Comparison of ENCODE assay signal across 8 mouse cellular contexts in genomic region chr6:117900126-117901080, GRCm38 (mm10). TPM values are rescaled to one million over a fixed set of nuclear protein-coding genes. Genes with fewer than 3 reads are reported as not detected.
A peak's percentile ranks its signal among the peaks of the same experiment; 100 is the strongest.
DNase-seq lines count a peak whose midpoint lies in the region; ATAC-seq and TF ChIP-seq lines count a peak whose summit lies in the region.

Gene Hnrnpf, plus strand, starts transcription at chr6:117900324.

- no peak within 1 kb of the TSS for H3K4me3 ChIP-seq in embryonic fibroblast, embryonic 13.5 days (ENCODE audit: insufficient read depth, low read length)
- peak within 1 kb of the TSS; percentile 2; the same call in 1 of the 2 replicates for H3K4me3 ChIP-seq in heart, postnatal 0 days (ENCODE audit: low read depth, low read length)
- H3K4me3 ChIP-seq in midbrain, embryonic 14.5 days (replicated peaks; ENCODE audit: low read depth, low read length) = no peak within 1 kb of the TSS

- intact Hi-C loops in left cerebral cortex, postnatal 10 days (cut with DNase I) = no loop called here

- no peak within 1 kb of the TSS for H3K27ac ChIP-seq in embryonic fibroblast, embryonic 13.5 days (ENCODE audit: insufficient read depth, low read length)
- no peak within 1 kb of the TSS; the same call in 1 of the 2 replicates for H3K27ac ChIP-seq in heart, postnatal 0 days (ENCODE audit: low read depth)
- H3K27ac ChIP-seq in midbrain, embryonic 14.5 days (replicated peaks; ENCODE audit: low read depth, low read length) = no peak within 1 kb of the TSS

- no peak for TF ChIP-seq EP300 in heart, postnatal 0 days (IDR thresholded peaks at IDR 0.05; ENCODE audit: low read depth)

- TF ChIP-seq CTCF in embryonic fibroblast, embryonic 13.5 days (IDR thresholded peaks at IDR 0.05; ENCODE audit: borderline replicate concordance, insufficient read depth, low read length) = no peak
- no peak for TF ChIP-seq CTCF in heart, postnatal 0 days (IDR thresholded peaks at IDR 0.05; ENCODE audit: low read depth)

- no peaks in the 10 kb centered on the region for H3K9me3 ChIP-seq in heart, postnatal 0 days (replicated peaks; ENCODE audit: control insufficient read depth, low read length)
- no peaks in the 10 kb centered on the region for H3K9me3 ChIP-seq in midbrain, embryonic 14.5 days (ENCODE audit: control insufficient read depth, low read length)

- 0 out of 2 replicates have a peak, but pooled peaks have one; percentile 9 for TF ChIP-seq POLR2A in embryonic fibroblast, embryonic 13.5 days (IDR thresholded peaks at IDR 0.05; ENCODE audit: low read depth, low read length)

- no peak within 1 kb of the TSS for H3K9ac ChIP-seq in heart, postnatal 0 days (replicated peaks; ENCODE audit: low read depth, low read length)
- H3K9ac ChIP-seq in midbrain, embryonic 14.5 days (replicated peaks; ENCODE audit: low read length) = no peak within 1 kb of the TSS

- no peak for ATAC-seq in heart, postnatal 0 days (ENCODE audit: insufficient read depth, low read depth)
- ATAC-seq in midbrain, embryonic 14.5 days (ENCODE audit: low FRiP score, low TSS enrichment) = no peak

- H3K4me2 ChIP-seq in heart, postnatal 0 days (ENCODE audit: low read depth, low read length) = peak within 1 kb of the TSS; percentile 4; the same call in 1 of the 2 replicates
- H3K4me2 ChIP-seq in midbrain, embryonic 14.5 days (ENCODE audit: low read length) = no peak within 1 kb of the TSS

- 56% methylated on average over 17 of the region's 17 CpGs for WGBS in heart, postnatal 0 days
- 82% methylated on average over 17 of the region's 17 CpGs for WGBS in midbrain, embryonic 14.5 days

- no peaks in the 10 kb centered on the region for H3K27me3 ChIP-seq in heart, postnatal 0 days (ENCODE audit: control insufficient read depth, insufficient read depth, low read length)
- H3K27me3 ChIP-seq in midbrain, embryonic 14.5 days (ENCODE audit: control insufficient read depth, insufficient read depth, low read length) = no peaks in the 10 kb centered on the region

- peak; percentile 75 to 78 for DNase-seq in B cell, adult 2 months
- DNase-seq in ES-CJ7 (ENCODE audit: low read depth, low spot score) = peak; percentile 65
- DNase-seq in heart, postnatal 0 days (ENCODE audit: low spot score) = no peak
- no peak for DNase-seq in left cerebral cortex, postnatal 10 days (ENCODE audit: extremely low spot score in 1 of 2, low spot score in 2 of 2)
- DNase-seq in midbrain, embryonic 14.5 days = no peak
- DNase-seq in ovary, postnatal 36 days (ENCODE audit: low spot score) = no peak
- no peak for DNase-seq in retina, postnatal 1 day

- 0 out of 2 replicates have a peak, but pooled peaks cover 3% of the 10 kb centered on the region for H3K4me1 ChIP-seq in embryonic fibroblast, embryonic 13.5 days (ENCODE audit: control insufficient read depth, insufficient read depth, low read length)
- H3K4me1 ChIP-seq in heart, postnatal 0 days (ENCODE audit: control insufficient read depth, insufficient read depth) = peaks cover 4% of the 10 kb centered on the region; the same call in 1 of the 2 replicates
- peaks cover 2% of the 10 kb centered on the region; the same call in 1 of the 2 replicates for H3K4me1 ChIP-seq in midbrain, embryonic 14.5 days (ENCODE audit: control insufficient read depth, insufficient read depth, low read length)

- no peaks in the 10 kb centered on the region for H3K36me3 ChIP-seq in heart, postnatal 0 days (replicated peaks; ENCODE audit: control insufficient read depth, insufficient read depth, low read length)
- no peaks in the 10 kb centered on the region for H3K36me3 ChIP-seq in midbrain, embryonic 14.5 days (ENCODE audit: control insufficient read depth, insufficient read depth, low read length)

RNA-seq across cellular contexts. Expression of gene Hnrnpf, which starts in this region (rescaled TPM):
- polyA plus RNA-seq in embryonic fibroblast, embryonic 13.5 days (2011; ENCODE audit: insufficient read length, low read depth, missing spikeins) = 479 and 482 TPM in 2 replicates
- 223 and 234 TPM in 2 replicates for total RNA-seq in heart, postnatal 0 days (2014; rRNA removed; ENCODE audit: low replicate concordance)
- polyA plus RNA-seq in heart, postnatal 0 days (2015; fragmentation: Nextera tagmentation; extraction: Ambion mirVana) = 292 and 314 TPM in 2 replicates
- 100 to 1,000 TPM; 144 to 146 TPM for total RNA-seq in left cerebral cortex, postnatal 10 days (2021)
- polyA plus RNA-seq in midbrain, embryonic 14.5 days (2014; fragmentation: Nextera tagmentation; extraction: Ambion mirVana) = 215 and 312 TPM in 2 replicates

Comparison
In these comparisons a context has a peak if more than half of its experiments do, and no peak if none do; other contexts are left out.
1. DNase-seq: peak in B cell, adult 2 months (2 of 2) and ES-CJ7 (single experiment); none in heart, postnatal 0 days (single experiment), left cerebral cortex, postnatal 10 days (0 of 2), midbrain, embryonic 14.5 days (single experiment), ovary, postnatal 36 days (single experiment) and retina, postnatal 1 day (single experiment).